Mouse (Mus musculus): Measurements from ENCODE around the gene Tbkbp1.
A peak's percentile ranks its signal among the peaks of the same experiment; 100 is the strongest.

GRCm38 (mm10) chr11:97101722-97102121 is 49.6 kb downstream of the Tbkbp1 start:
- TF ChIP-seq CTCF (IDR thresholded peaks at IDR 0.05; ENCODE audit: low read depth, low read length) (peak; percentile 88), POLR2A (IDR thresholded peaks at IDR 0.05; ENCODE audit: extremely low read depth, insufficient read depth, low read length) (no peak)
